Mouse (Mus musculus): ENCODE data around the gene Klk10.

DNA sequence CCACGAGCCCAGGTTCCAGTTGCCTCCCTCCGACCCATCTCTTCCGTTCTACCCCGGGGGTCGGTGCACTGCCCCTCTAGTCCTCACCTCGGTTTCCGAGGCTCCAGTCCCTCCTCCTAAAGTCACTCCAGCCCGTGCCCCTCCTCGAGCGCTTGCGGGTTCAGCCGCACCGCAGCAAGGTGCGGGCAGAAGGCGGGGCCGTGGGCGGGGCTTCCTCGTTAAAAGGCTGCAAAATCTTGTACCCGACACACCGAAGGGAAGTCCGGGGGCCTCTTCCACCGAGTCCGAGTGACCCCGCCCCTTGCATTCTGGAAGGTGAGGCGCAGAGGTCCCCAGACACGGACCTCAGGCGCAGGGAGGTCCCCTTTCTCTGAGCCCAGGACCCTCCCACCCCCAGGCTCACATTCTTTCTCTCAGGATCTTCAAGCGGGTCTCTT is 16.5 kb downstream of the Klk10 start, which contains the start of gene Klk8:
- TF ChIP-seq CTCF (IDR thresholded peaks at IDR 0.05; ENCODE audit: extremely low read depth, insufficient read depth, low read length): no peak
- no peak for TF ChIP-seq POLR2A (IDR thresholded peaks at IDR 0.05; ENCODE audit: extremely low read depth, insufficient read depth, low read length)

Data from cortical plate, adult 2 months (tissue).